Mouse (Mus musculus) hindbrain, embryonic 13.5 days (tissue): ENCODE data around the gene Tbx6. TPM values are rescaled to one million over a fixed set of nuclear protein-coding genes. Genes with fewer than 3 reads are reported as not detected.

Source experiments
- ATAC-seq: fragments of 200-750 bp; cut with Nextera tagmentation; 2 replicates; pipeline ENCODE4 v1.8.0; 2017; ENCODE audit warnings: moderate TSS enrichment; ENCODE audit not compliant: low FRiP score
- H3K27ac ChIP-seq: fragments of 300-500 bp; sonication (generic); 2 replicates; pipeline ENCODE4 v1.5.1; 2015; ENCODE audit warnings: inconsistent platforms, mild to moderate bottlenecking, moderate library complexity
- H3K27me3 ChIP-seq: fragments of 300-500 bp; sonication (generic); 2 replicates; pipeline ENCODE4 v1.6.1; 2015; ENCODE audit warnings: mild to moderate bottlenecking, inconsistent platforms
- H3K36me3 ChIP-seq: fragments of 300-500 bp; sonication (generic); 2 replicates; pipeline ENCODE4 v1.6.1; 2015; ENCODE audit warnings: mild to moderate bottlenecking, inconsistent platforms
- H3K4me1 ChIP-seq: fragments of 300-500 bp; sonication (generic); replicated peaks from 2 replicates; pipeline ENCODE4 v1.6.1; 2015; ENCODE audit warnings: inconsistent platforms
- H3K4me2 ChIP-seq: fragments of 300-500 bp; sonication (generic); 2 replicates; pipeline ENCODE4 v1.6.1; 2015; ENCODE audit warnings: inconsistent platforms, mild to moderate bottlenecking, moderate library complexity
- H3K4me3 ChIP-seq: fragments of 300-500 bp; sonication (generic); 2 replicates; pipeline ENCODE4 v1.5.1; 2015; ENCODE audit warnings: mild to moderate bottlenecking, inconsistent platforms
- H3K9ac ChIP-seq: fragments of 300-500 bp; sonication (generic); 2 replicates; pipeline ENCODE4 v1.6.1; 2015; ENCODE audit warnings: mild to moderate bottlenecking, inconsistent platforms
- H3K9me3 ChIP-seq: fragments of 300-500 bp; sonication (generic); 2 replicates; pipeline ENCODE4 v1.6.1; 2016; ENCODE audit warnings: inconsistent platforms
- WGBS: fragments of 180-500 bp; shearing (Covaris S2); methylation state at CpG from one replicate; pipeline ENCODE4 v1.1.7; 2015; 5-methylcytosine and 5-hydroxymethylcytosine counted together
- polyA plus RNA-seq: library from polyadenylated mRNA; unstranded; fragments of >200 nt; fragmentation: Nextera tagmentation; extraction: Ambion mirVana; gene quantifications from 2 replicates; pipeline ENCODE4 v1.2.1, GENCODE M21; 2015

Gene Tbx6
- polyA plus RNA-seq, 1 experiment from 2014 or later = 0.32 TPM

DNA sequence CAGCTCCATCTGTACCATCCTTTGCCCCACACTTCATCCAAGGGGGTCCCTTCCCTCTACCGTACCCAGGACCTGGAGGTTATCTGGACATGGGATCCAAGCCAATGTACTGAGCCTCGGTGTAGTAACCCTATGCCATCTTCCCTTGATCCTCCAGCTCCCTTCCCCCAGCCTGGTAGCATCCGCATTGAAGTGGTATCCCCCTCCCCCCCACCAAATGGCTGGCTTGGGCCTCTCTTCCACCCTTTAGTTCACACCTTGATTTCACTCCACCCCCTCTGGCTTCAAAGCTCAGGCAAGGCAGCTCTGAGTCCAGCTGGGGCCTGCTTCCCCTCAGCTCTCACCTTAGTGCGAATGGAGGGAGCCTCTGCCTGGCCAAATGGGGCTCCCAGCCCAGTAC lies 3.8 kb downstream of the Tbx6 start:
- Histone ChIP-seq H3K9me3 (no peaks in the 10 kb centered on the region), H3K9ac (no peak overlapping the region), H3K4me1 (peaks cover 24% of the 10 kb centered on the region), H3K27me3 (no peaks in the 10 kb centered on the region), H3K36me3 (peaks cover 65% of the 10 kb centered on the region), H3K4me3 (no peak overlapping the region), H3K4me2 (no peak overlapping the region), H3K27ac (no peak overlapping the region)
- no peak for ATAC-seq
- WGBS = 84% methylated on average over 4 of the region's 4 CpGs

DNA sequence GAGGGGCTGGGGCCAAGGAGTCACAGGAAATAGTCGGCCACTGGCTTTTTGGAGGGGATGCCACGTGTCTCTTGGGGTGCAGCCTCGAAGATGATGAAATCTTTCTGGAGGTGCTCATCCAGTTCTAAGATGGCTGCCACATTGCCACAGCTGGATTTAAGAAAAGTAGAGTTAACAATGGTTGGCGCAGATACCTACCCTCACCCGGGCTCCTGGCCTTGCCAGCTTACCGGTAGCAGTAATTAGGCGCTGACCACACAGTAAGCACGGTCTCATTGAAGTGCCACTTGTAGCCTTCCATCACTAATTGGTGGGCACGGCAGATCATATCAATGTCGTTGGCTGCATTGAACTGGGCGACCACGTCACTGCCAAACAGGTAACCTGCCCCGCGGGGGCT lies 4.9 kb downstream of the Tbx6 start:
- Histone ChIP-seq H3K9me3 (no peaks in the 10 kb centered on the region), H3K9ac (no peak overlapping the region), H3K4me3 (no peak overlapping the region), H3K4me1 (peaks cover 26% of the 10 kb centered on the region), H3K4me2 (no peak overlapping the region), H3K27me3 (no peaks in the 10 kb centered on the region), H3K27ac (no peak overlapping the region), H3K36me3 (peaks cover 67% of the 10 kb centered on the region)
- 95% methylated on average over 14 of the region's 14 CpGs for WGBS
- ATAC-seq = no peak

DNA sequence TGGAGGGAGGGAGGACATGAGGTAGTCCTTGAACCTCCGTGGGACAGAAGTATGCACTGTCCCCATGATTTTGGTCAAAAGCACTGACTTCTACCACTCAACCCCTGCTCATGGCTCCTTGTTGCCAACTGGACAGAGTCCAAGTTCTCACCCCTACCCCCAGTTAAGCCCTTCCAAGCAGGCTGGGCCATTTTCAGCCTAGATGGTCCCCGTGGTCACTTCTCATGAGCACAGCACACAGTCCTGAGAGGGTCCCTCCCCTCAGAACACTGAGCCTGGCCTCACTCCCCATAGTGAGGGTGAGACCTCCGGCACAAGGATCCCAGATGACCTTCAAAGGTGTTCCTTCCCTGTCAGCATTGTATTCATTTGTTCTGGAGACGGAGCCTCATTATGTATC lies 7.9 kb downstream of the Tbx6 start:
- H3K36me3 ChIP-seq = peaks cover 61% of the 10 kb centered on the region
- no peak overlapping the region for H3K9ac ChIP-seq
- H3K4me2 ChIP-seq = no peak overlapping the region
- no peaks in the 10 kb centered on the region for H3K27me3 ChIP-seq
- H3K9me3 ChIP-seq = no peaks in the 10 kb centered on the region
- H3K4me3 ChIP-seq = no peak overlapping the region
- peaks cover 30% of the 10 kb centered on the region for H3K4me1 ChIP-seq
- no peak for ATAC-seq
- 93% methylated on average over 4 of the region's 4 CpGs for WGBS
- no peak overlapping the region for H3K27ac ChIP-seq

DNA sequence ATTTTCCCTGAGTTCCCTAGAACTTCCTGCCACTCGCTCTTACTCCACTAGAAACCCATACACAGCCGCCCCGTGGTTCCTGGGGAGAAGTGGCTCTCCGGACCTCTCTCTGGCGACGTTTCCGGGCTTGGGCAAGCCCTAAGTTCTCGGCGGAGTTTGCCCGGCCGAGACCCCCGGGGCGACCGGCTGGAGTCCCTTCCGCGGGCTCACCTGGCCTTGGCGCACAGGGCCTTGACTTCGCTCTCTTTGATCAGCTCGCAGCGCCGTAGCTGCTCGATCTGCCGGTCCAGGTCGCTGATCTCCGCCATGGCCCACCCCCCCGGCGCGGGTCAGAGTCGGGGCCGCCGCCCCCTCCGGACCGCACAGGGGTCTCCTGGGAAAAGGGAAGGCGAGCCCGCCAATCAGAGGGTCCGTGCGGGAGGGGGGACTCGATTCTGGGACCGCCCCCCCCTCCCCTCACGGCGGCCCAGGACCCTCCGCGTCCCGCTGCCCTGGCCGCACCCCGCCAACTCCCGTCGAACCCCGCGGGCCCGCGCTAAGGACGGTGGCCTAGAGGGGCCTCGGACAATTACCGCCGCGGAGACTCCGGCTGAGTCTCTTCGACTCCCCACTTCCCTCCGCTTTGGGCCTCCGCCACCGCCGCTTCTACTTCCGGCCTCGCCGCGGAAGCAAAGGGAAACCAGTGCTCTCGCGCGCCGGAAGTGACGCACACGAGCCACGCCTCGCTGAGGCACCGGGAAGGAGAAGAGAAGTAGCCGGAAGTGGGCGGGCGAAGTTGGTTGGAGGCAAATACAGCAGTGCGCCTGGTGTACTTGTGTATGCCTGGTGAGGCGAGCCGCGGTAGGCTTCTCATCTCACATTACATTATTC lies 10.8 kb downstream of the Tbx6 start, which contains the start of gene Ppp4c:
TSS of gene Ppp4c (minus strand) at position 646 of the 870 bp plus-strand sequence.
- Histone ChIP-seq H3K27me3 (no peaks in the 10 kb centered on the region), H3K9ac (peak within 1 kb of the TSS; percentile 95), H3K9me3 (no peaks in the 10 kb centered on the region), H3K27ac (peak within 1 kb of the TSS; percentile 94), H3K4me1 (peaks cover 42% of the 10 kb centered on the region), H3K4me2 (peak within 1 kb of the TSS; percentile 88), H3K36me3 (peaks cover 58% of the 10 kb centered on the region), H3K4me3 (peak within 1 kb of the TSS; percentile 82)
- ATAC-seq = peak; percentile 91
- under 1% methylated on average over 75 of the region's 83 CpGs for WGBS

DNA sequence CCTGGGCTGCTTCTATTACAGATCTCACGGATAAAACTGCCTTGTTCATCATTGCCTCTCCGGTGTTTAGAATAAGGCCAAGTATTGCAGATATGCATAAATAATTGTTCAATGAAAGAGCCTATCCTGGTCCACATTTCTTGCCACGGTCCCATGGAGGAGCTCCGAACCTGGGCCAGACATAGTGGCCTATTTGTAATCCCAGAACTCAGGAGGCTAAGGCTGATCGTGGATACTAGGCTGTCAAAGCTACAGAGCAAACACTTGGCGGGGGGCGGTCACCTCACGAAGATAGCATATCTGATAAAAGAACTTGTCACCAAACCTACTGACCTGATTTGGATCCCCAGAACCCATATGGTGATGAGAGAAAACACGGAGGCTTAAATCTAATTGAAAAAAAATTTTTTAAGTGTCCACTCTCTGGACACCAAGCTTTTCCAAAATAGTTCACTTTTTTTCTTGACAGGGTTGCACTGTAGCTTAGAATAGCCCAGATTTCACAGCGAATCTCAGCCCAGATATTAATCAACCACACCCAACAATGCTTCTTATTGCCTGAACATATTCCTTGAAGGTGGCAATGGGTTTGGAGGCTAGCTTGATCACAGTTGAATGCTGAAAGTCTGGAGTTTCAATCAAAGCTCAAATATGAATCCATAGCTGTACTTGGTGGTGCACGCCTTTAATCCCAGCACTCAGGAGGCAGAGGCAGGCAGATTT lies 11.6 kb downstream of the Tbx6 start:
- Histone ChIP-seq H3K9me3 (no peaks in the 10 kb centered on the region), H3K27me3 (no peaks in the 10 kb centered on the region), H3K4me3 (peak overlapping the region; percentile 82), H3K4me2 (peak overlapping the region; percentile 88), H3K36me3 (peaks cover 54% of the 10 kb centered on the region), H3K9ac (no peak overlapping the region; the same call in none of the 2 replicates), H3K27ac (peak overlapping the region; percentile 88), H3K4me1 (peaks cover 50% of the 10 kb centered on the region)
- peak; percentile 29 for ATAC-seq
- 26% methylated on average over 11 of the region's 11 CpGs for WGBS

DNA sequence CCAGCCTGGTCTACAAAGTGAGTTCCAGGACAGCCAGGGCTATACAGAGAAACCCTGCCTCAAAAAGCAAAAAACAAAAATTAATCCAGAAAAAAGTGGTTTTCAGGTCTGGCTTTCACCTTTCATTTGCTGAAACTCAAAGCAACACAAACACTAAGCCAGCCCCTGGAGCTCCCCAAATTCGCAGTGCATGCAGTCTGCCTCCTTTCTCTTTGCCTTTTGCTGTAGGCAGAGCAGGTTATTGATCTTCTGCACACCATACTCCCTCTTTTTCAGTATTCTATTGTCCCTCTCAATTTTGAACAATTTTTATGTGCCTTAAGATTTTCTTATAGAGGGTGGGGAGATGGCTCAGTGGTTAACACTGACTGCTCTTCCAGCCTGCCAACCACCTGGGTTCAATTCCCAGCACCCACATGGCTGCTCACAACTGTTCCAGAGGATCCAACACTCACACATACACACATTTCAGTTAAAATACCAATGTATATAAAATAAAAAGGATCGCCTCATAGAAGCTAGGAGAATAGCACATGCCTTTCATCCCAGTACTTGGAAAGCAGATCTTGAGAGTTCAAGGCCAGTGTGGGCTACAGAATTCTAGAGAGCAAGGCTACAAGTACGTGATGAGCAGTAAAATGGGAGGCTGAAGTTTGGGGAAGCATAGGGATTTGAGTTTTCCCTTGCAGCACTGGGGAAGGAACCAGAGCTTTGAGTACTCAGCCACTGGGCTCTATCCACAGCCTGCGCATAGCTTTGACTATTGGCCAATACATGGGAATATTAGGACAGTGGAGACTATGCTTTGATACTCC lies 12.4 kb downstream of the Tbx6 start:
- peaks cover 46% of the 10 kb centered on the region for H3K36me3 ChIP-seq
- no peaks in the 10 kb centered on the region for H3K9me3 ChIP-seq
- H3K4me1 ChIP-seq = peaks cover 56% of the 10 kb centered on the region
- no peak for ATAC-seq
- no peak overlapping the region for H3K4me2 ChIP-seq
- H3K27me3 ChIP-seq = no peaks in the 10 kb centered on the region
- no peak overlapping the region for H3K4me3 ChIP-seq
- 77% methylated on average over 4 of the region's 4 CpGs for WGBS
- H3K9ac ChIP-seq = no peak overlapping the region
- no peak overlapping the region for H3K27ac ChIP-seq

DNA sequence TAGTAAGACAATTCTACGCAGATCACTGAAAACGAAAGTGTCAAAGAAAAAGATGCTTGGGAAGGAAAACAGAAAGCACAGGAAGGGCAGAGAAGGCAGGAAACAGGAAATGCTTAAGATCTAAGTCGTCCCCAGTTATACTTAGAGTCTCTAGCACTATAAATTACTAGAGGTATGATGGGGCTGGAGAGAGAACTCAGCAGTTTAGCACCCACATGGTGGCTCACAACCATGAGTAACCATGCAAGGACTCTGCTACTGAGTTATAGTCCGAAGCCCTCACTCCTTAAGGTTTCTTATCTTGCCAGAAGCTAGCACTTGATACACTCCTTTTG lies 13.0 kb downstream of the Tbx6 start:
- WGBS = 82% methylated on average over 4 of the region's 4 CpGs
- peaks cover 54% of the 10 kb centered on the region for H3K4me1 ChIP-seq
- H3K36me3 ChIP-seq = peaks cover 41% of the 10 kb centered on the region

DNA sequence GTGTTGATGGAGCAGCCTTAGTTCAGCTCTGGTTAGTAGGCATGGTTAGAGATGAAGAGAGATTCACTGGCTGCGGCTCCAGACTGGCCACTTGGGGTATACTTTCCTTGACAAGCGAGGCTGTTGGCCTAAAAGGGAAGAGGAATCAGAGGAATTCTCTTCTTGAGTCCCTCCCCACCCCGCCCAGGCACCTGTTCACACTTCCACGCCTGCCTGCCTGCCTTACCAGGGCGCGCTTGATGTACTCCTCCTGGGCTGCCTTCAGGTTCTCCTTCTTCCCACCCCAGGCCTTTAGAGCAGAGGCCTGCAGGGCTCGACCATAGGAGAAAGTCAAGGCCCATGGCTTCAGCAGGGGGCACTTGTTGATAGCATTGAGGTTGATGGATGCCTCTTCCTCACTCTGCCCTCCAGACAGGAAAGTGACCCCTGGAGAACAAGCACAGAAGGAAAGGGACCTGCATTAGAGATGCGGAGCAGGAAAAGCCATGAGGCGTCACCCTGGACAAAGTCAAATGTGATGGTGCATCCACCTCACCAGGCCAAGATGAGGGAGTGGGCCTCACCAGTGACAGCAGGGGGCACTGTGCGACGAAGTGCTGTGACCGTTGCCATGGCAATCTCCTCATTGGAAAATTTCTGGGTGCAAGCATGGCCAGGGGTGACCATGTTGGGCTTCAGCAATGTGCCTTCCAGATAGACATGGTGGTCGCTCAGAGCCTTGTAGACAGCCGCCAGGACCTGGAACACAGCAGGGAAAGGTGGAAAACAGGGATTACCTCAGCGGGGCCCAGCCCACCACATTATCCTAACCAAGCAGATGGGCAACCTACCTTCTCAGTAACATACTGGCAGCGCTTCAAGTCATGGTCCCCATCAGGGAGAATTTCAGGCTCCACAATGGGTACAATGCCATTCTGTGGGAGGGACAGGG lies 14.4 kb downstream of the Tbx6 start:
- Histone ChIP-seq H3K4me2 (no peak overlapping the region), H3K36me3 (peaks cover 31% of the 10 kb centered on the region), H3K9me3 (no peaks in the 10 kb centered on the region), H3K27ac (no peak overlapping the region), H3K4me1 (peaks cover 57% of the 10 kb centered on the region), H3K4me3 (no peak overlapping the region), H3K27me3 (no peaks in the 10 kb centered on the region), H3K9ac (no peak overlapping the region)
- no peak for ATAC-seq
- WGBS = 78% methylated on average over 16 of the region's 16 CpGs

More for the DNA sequence above, 13.0 kb downstream of the Tbx6 start:
- Histone ChIP-seq H3K27me3 (no peaks in the 10 kb centered on the region), H3K4me3 (no peak overlapping the region), H3K4me2 (no peak overlapping the region), H3K27ac (no peak overlapping the region), H3K9me3 (no peaks in the 10 kb centered on the region), H3K9ac (no peak overlapping the region)
- ATAC-seq = no peak

DNA sequence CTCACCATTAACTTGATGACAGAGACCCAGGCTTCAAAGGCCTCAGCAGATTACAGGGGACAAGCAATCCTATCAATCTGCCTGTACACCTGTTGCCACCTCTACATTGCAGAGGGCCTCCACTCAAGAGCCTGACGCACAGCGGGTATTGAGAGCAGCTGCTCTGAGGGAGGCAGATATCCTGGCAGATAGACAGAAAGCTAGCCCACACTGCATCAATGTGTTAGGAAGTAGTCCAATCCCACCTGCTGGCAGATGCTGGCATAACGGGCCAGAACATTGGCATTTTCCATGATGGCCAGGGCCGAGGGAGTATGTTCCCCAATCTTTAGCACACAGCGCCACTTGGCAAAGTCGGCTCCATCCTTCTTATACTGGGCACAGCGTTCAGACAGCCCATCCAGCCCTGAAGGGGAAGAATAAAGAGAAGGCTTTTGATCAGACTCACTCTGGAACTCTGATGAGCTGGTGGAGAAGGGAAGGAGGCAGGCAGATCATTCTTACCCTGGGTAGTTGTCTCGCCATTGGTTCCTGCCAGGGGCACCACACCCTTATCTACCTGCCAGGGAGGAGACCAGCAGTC lies 15.2 kb downstream of the Tbx6 start:
- Histone ChIP-seq H3K9me3 (no peaks in the 10 kb centered on the region), H3K4me2 (peak overlapping the region; percentile 86), H3K27me3 (no peaks in the 10 kb centered on the region), H3K27ac (peak overlapping the region; percentile 23; the same call in 1 of the 2 replicates), H3K4me1 (peaks cover 53% of the 10 kb centered on the region), H3K9ac (peak overlapping the region; percentile 92), H3K4me3 (peak overlapping the region; percentile 81; the same call in 1 of the 2 replicates), H3K36me3 (peaks cover 31% of the 10 kb centered on the region)
- ATAC-seq = no peak
- 72% methylated on average over 8 of the region's 8 CpGs for WGBS

DNA sequence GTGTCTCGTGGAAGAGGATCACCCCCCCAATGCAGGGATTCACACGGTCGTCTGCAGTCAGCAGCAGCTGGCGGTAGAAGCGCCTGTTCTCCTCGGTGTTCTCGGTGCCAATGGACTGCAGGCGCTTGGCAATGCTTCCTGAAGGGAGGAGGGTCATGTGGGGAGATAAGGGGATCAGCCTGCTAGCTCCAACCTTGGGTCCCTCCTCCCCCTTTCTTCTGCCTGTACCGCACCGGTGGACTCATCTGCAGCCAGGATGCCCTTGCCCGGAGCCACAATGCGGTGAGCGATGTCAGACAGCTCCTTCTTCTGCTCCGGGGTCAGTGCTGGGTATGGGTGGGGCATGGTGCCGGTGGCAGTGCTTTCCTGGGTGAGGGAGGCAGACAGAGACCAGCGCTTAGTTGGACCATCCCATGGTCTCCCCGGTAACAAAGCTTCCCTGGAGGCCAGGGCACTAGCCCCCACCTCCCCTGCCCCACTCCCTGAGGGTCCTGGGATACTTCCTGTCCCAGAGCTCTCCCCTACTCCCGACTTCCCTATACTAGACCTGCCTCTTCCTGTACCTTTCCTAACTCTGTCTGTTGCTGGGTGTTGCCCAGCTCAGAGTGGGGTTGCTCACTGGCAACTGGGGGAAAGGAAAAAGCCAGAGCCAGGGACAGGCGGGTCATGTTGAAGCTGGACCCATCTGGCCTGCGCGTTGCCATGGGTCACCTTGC lies 16.3 kb downstream of the Tbx6 start, which contains the start of gene Fam57b:
TSS of gene Fam57b (plus strand) at position 258 of the 716 bp plus-strand sequence.
- Histone ChIP-seq H3K9ac (peak within 1 kb of the TSS; percentile 92), H3K27ac (peak within 1 kb of the TSS; percentile 97), H3K4me1 (peaks cover 48% of the 10 kb centered on the region), H3K9me3 (no peaks in the 10 kb centered on the region), H3K27me3 (no peaks in the 10 kb centered on the region), H3K4me2 (peak within 1 kb of the TSS; percentile 86), H3K4me3 (peak within 1 kb of the TSS; percentile 81), H3K36me3 (peaks cover 31% of the 10 kb centered on the region)
- no peak for ATAC-seq
- 23% methylated on average over 21 of the region's 21 CpGs for WGBS
